Mouse (Mus musculus): ENCODE measurements around the gene Slc25a22. TPM values are rescaled to one million over a fixed set of nuclear protein-coding genes. Genes with fewer than 3 reads are reported as not detected.

Slc25a22 gene
- total and polyA plus RNA-seq, 2 experiments from 2014 or later: 132 to 141 TPM

- peaks cover 16% of the 10 kb centered on the region for H3K36me3 ChIP-seq (ENCODE audit: insufficient read depth)
- H3K4me3 ChIP-seq (ENCODE audit: low read depth, low read length): no peak overlapping the region
- H3K27ac ChIP-seq (ENCODE audit: low read depth, low read length): no peak overlapping the region
- WGBS: 76% methylated on average over 15 of the region's 15 CpGs
- no peak for ATAC-seq
- H3K27me3 ChIP-seq (ENCODE audit: insufficient read depth, low read length): peaks cover 23% of the 10 kb centered on the region
- H3K4me1 ChIP-seq (ENCODE audit: insufficient read depth): peaks cover 9% of the 10 kb centered on the region
- no peaks in the 10 kb centered on the region for H3K9me3 ChIP-seq (ENCODE audit: low read length)
- H3K4me2 ChIP-seq (ENCODE audit: low read depth): no peak overlapping the region
- DNase-seq: no peak
- no peak overlapping the region for H3K9ac ChIP-seq
- peak; percentile 48 for TF ChIP-seq CTCF (IDR thresholded peaks at IDR 0.05; ENCODE audit: low read depth)
Measured at GRCm38 (mm10) chr7:141457986-141458660, 20.4 kb upstream of the Slc25a22 start.

- WGBS: 95% methylated on average over 14 of the region's 14 CpGs
- Histone ChIP-seq H3K4me2 (ENCODE audit: low read depth) (no peak overlapping the region), H3K4me1 (ENCODE audit: insufficient read depth) (peaks cover 9% of the 10 kb centered on the region), H3K36me3 (ENCODE audit: insufficient read depth) (peaks cover 18% of the 10 kb centered on the region), H3K27ac (ENCODE audit: low read depth, low read length) (no peak overlapping the region), H3K4me3 (ENCODE audit: low read depth, low read length) (no peak overlapping the region), H3K9ac (no peak overlapping the region), H3K9me3 (ENCODE audit: low read length) (no peaks in the 10 kb centered on the region), H3K27me3 (ENCODE audit: insufficient read depth, low read length) (peaks cover 17% of the 10 kb centered on the region)
- ATAC-seq (no peak), DNase-seq (no peak)
- no peak for TF ChIP-seq CTCF (IDR thresholded peaks at IDR 0.05; ENCODE audit: low read depth)
Measured at GRCm38 (mm10) chr7:141457236-141457635, 19.5 kb upstream of the Slc25a22 start.

GRCm38 (mm10) chr7:141456739-141457138, 19.0 kb upstream of the Slc25a22 start:
- ATAC-seq (no peak), DNase-seq (no peak)
- no peak overlapping the region for H3K4me3 ChIP-seq (ENCODE audit: low read depth, low read length)
- peaks cover 13% of the 10 kb centered on the region for H3K27me3 ChIP-seq (ENCODE audit: insufficient read depth, low read length)
- H3K4me2 ChIP-seq (ENCODE audit: low read depth): peak overlapping the region; percentile 92; the same call in 1 of the 2 replicates
- 89% methylated on average over 6 of the region's 6 CpGs for WGBS
- H3K27ac ChIP-seq (ENCODE audit: low read depth, low read length): no peak overlapping the region
- no peak overlapping the region for H3K9ac ChIP-seq
- TF ChIP-seq CTCF (IDR thresholded peaks at IDR 0.05; ENCODE audit: low read depth): no peak
- H3K9me3 ChIP-seq (ENCODE audit: low read length): no peaks in the 10 kb centered on the region
- peaks cover 9% of the 10 kb centered on the region for H3K4me1 ChIP-seq (ENCODE audit: insufficient read depth)
- peaks cover 23% of the 10 kb centered on the region for H3K36me3 ChIP-seq (ENCODE audit: insufficient read depth)

- DNase-seq (no peak), ATAC-seq (peak; percentile 12)
- Histone ChIP-seq H3K4me3 (ENCODE audit: low read depth, low read length) (peak overlapping the region; percentile 56), H3K4me2 (ENCODE audit: low read depth) (peak overlapping the region; percentile 92), H3K9ac (peak overlapping the region; percentile 65), H3K27ac (ENCODE audit: low read depth, low read length) (peak overlapping the region; percentile 66), H3K9me3 (ENCODE audit: low read length) (no peaks in the 10 kb centered on the region), H3K36me3 (ENCODE audit: insufficient read depth) (peaks cover 32% of the 10 kb centered on the region), H3K4me1 (ENCODE audit: insufficient read depth) (peaks cover 9% of the 10 kb centered on the region), H3K27me3 (ENCODE audit: insufficient read depth, low read length) (peaks cover 3% of the 10 kb centered on the region; the same call in 1 of the 2 replicates)
- no peak for TF ChIP-seq CTCF (IDR thresholded peaks at IDR 0.05; ENCODE audit: low read depth)
- WGBS: 2% methylated on average over 23 of the region's 23 CpGs
Measured at GRCm38 (mm10) chr7:141455610-141456314, 18.1 kb upstream of the Slc25a22 start.

GRCm38 (mm10) chr7:141454967-141455551, 17.4 kb upstream of the Slc25a22 start, which contains the start of gene Pnpla2:
Gene Pnpla2, plus strand, starts transcription at chr7:141455198.
- DNase-seq (peak; percentile 86), ATAC-seq (peak; percentile 83)
- Histone ChIP-seq H3K4me1 (ENCODE audit: insufficient read depth) (peaks cover 9% of the 10 kb centered on the region), H3K4me3 (ENCODE audit: low read depth, low read length) (peak within 1 kb of the TSS; percentile 56), H3K9me3 (ENCODE audit: low read length) (no peaks in the 10 kb centered on the region), H3K4me2 (ENCODE audit: low read depth) (peak within 1 kb of the TSS; percentile 92), H3K9ac (peak within 1 kb of the TSS; percentile 65), H3K27ac (ENCODE audit: low read depth, low read length) (peak within 1 kb of the TSS; percentile 66), H3K36me3 (ENCODE audit: insufficient read depth) (peaks cover 37% of the 10 kb centered on the region), H3K27me3 (ENCODE audit: insufficient read depth, low read length) (no peaks in the 10 kb centered on the region)
- peak; percentile 35 for TF ChIP-seq CTCF (IDR thresholded peaks at IDR 0.05; ENCODE audit: low read depth)
- WGBS: under 1% methylated on average over 45 of the region's 45 CpGs

- ATAC-seq (no peak), DNase-seq (no peak)
- Histone ChIP-seq H3K27me3 (ENCODE audit: insufficient read depth, low read length) (no peaks in the 10 kb centered on the region), H3K9me3 (ENCODE audit: low read length) (no peaks in the 10 kb centered on the region), H3K4me2 (ENCODE audit: low read depth) (no peak overlapping the region), H3K4me1 (ENCODE audit: insufficient read depth) (peaks cover 9% of the 10 kb centered on the region), H3K9ac (no peak overlapping the region), H3K36me3 (ENCODE audit: insufficient read depth) (peaks cover 33% of the 10 kb centered on the region), H3K4me3 (ENCODE audit: low read depth, low read length) (no peak overlapping the region), H3K27ac (ENCODE audit: low read depth, low read length) (no peak overlapping the region)
- WGBS: 73% methylated on average over 2 of the region's 2 CpGs
- no peak for TF ChIP-seq CTCF (IDR thresholded peaks at IDR 0.05; ENCODE audit: low read depth)
Measured at GRCm38 (mm10) chr7:141453636-141454035, 15.9 kb upstream of the Slc25a22 start.

- no peaks in the 10 kb centered on the region for H3K27me3 ChIP-seq (ENCODE audit: insufficient read depth, low read length)
- no peak for TF ChIP-seq CTCF (IDR thresholded peaks at IDR 0.05; ENCODE audit: low read depth)
- H3K4me3 ChIP-seq (ENCODE audit: low read depth, low read length): no peak overlapping the region
- H3K4me2 ChIP-seq (ENCODE audit: low read depth): no peak overlapping the region
- DNase-seq: no peak
- no peak for ATAC-seq
- H3K27ac ChIP-seq (ENCODE audit: low read depth, low read length): no peak overlapping the region
- H3K9ac ChIP-seq: no peak overlapping the region
- H3K36me3 ChIP-seq (ENCODE audit: insufficient read depth): peaks cover 33% of the 10 kb centered on the region
- no peaks in the 10 kb centered on the region for H3K9me3 ChIP-seq (ENCODE audit: low read length)
- peaks cover 15% of the 10 kb centered on the region for H3K4me1 ChIP-seq (ENCODE audit: insufficient read depth)
Measured at GRCm38 (mm10) chr7:141451928-141452327, 14.2 kb upstream of the Slc25a22 start.
